Mouse (Mus musculus) bone marrow macrophage, adult 2 months (primary cell): ENCODE measurements around the gene Cdh13. TPM values are rescaled to one million over a fixed set of nuclear protein-coding genes. Genes with fewer than 3 reads are reported as not detected.

Experiments used
- H3K27ac ChIP-seq: 2 replicates; pipeline ENCODE4 v1.5.1; 2012; ENCODE audit warnings: low read depth, low read length; ENCODE audit not compliant: insufficient read depth
- H3K4me1 ChIP-seq: 2 replicates; pipeline ENCODE4 v1.6.1; 2012; ENCODE audit warnings: low read length; ENCODE audit not compliant: control insufficient read depth, insufficient read depth
- H3K4me3 ChIP-seq: 2 replicates; pipeline ENCODE4 v1.5.1; 2012; ENCODE audit warnings: mild to moderate bottlenecking, low read length, moderate library complexity; ENCODE audit not compliant: insufficient read depth
- CTCF ChIP-seq: IDR thresholded peaks from 2 replicates; pipeline ENCODE4 v1.5.1; 2012; ENCODE audit warnings: low read depth, mild to moderate bottlenecking, low read length, moderate library complexity
- POLR2A ChIP-seq: IDR thresholded peaks from 2 replicates; pipeline ENCODE4 v1.6.1; 2012; ENCODE audit warnings: mild to moderate bottlenecking, low read depth, low read length, borderline replicate concordance
- polyA plus RNA-seq: library from polyadenylated mRNA; stranded (reverse); fragments of >200 nt; gene quantifications from 2 replicates; pipeline ENCODE4 v1.2.4, GENCODE M21; 2012; ENCODE audit not compliant: missing spikeins, insufficient read depth, insufficient read length

Cdh13 gene
- polyA plus RNA-seq, 1 experiment: not detected

GRCm38 (mm10) chr8:118641799-118642198, 358.3 kb downstream of the Cdh13 start:
- H3K4me1 ChIP-seq: no peaks in the 10 kb centered on the region
- TF ChIP-seq POLR2A (no peak), CTCF (no peak)
- no peak overlapping the region for H3K27ac ChIP-seq
- no peak overlapping the region for H3K4me3 ChIP-seq

- TF ChIP-seq POLR2A: no peak
- TF ChIP-seq CTCF: no peak
Observed at GRCm38 (mm10) chr8:118648801-118649537, 365.4 kb downstream of the Cdh13 start.

GRCm38 (mm10) chr8:118649981-118650380, 366.4 kb downstream of the Cdh13 start:
- H3K4me1 ChIP-seq: no peaks in the 10 kb centered on the region
- no peak overlapping the region for H3K27ac ChIP-seq
- TF ChIP-seq CTCF (no peak), POLR2A (no peak)
- no peak overlapping the region for H3K4me3 ChIP-seq

More at GRCm38 (mm10) chr8:118648801-118649537, 365.4 kb downstream of the Cdh13 start:
- Histone ChIP-seq H3K4me3 (no peak overlapping the region), H3K27ac (no peak overlapping the region), H3K4me1 (no peaks in the 10 kb centered on the region)

GRCm38 (mm10) chr8:118662001-118662829, 378.7 kb downstream of the Cdh13 start:
- TF ChIP-seq CTCF (no peak), POLR2A (no peak)
- Histone ChIP-seq H3K4me1 (no peaks in the 10 kb centered on the region), H3K4me3 (no peak overlapping the region), H3K27ac (no peak overlapping the region)

- no peak for TF ChIP-seq POLR2A
- no peak for TF ChIP-seq CTCF
- Histone ChIP-seq H3K4me1 (no peaks in the 10 kb centered on the region), H3K27ac (no peak overlapping the region), H3K4me3 (no peak overlapping the region)
Observed at GRCm38 (mm10) chr8:118665081-118665480, 381.5 kb downstream of the Cdh13 start.

GRCm38 (mm10) chr8:118667736-118668135, 384.2 kb downstream of the Cdh13 start:
- Histone ChIP-seq H3K27ac (no peak overlapping the region), H3K4me1 (no peaks in the 10 kb centered on the region), H3K4me3 (no peak overlapping the region)
- TF ChIP-seq CTCF (no peak), POLR2A (no peak)

GRCm38 (mm10) chr8:118676233-118676632, 392.7 kb downstream of the Cdh13 start:
- Histone ChIP-seq H3K4me3 (no peak overlapping the region), H3K4me1 (no peaks in the 10 kb centered on the region), H3K27ac (no peak overlapping the region)
- no peak for TF ChIP-seq CTCF
- no peak for TF ChIP-seq POLR2A

DNA sequence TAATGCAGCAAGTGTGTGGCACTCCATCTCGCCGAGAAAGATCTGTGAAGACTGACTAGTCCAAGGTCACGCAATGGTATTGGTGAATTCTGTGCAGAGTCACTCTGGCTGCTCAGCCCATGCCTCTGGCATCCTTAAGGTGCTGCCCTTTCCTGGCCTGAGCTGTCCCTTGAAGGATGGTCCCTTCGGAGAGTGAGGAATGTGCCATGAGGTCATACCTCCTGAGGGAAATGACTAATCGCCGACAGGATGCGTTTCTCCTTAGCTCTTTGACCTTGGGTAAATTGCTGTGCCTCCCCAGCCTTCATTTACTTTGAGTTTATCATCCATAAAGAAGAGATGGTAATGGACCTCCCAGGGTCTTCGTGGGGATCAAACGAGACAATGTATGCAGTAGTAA, 395.8 kb downstream of the Cdh13 start:
- H3K4me1 ChIP-seq: no peaks in the 10 kb centered on the region
- TF ChIP-seq POLR2A (no peak), CTCF (no peak)
- no peak overlapping the region for H3K4me3 ChIP-seq
- no peak overlapping the region for H3K27ac ChIP-seq

DNA sequence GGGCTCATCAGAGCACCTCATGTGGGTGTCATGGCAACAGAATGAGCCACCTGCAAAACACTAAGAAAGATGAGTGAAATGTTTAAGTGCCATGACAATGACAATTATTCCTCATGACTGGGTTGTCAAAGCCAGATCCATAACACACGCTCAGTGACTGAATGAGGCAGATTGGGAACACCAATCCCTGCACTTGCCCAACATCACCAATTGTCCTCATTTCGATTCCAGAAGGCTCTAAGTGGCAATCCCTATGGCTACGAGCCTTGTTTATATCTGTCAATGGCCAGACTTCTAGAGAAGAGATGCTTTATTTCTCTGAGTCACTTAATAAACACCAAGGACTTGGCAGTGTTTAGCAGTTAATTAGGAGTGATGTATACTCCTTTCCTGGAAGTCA, 399.9 kb downstream of the Cdh13 start:
- H3K4me1 ChIP-seq: no peaks in the 10 kb centered on the region
- TF ChIP-seq POLR2A: no peak
- no peak for TF ChIP-seq CTCF
- no peak overlapping the region for H3K4me3 ChIP-seq
- no peak overlapping the region for H3K27ac ChIP-seq

- no peak overlapping the region for H3K4me3 ChIP-seq
- no peaks in the 10 kb centered on the region for H3K4me1 ChIP-seq
- no peak overlapping the region for H3K27ac ChIP-seq
- no peak for TF ChIP-seq CTCF
Observed at GRCm38 (mm10) chr8:118685863-118686262, 402.3 kb downstream of the Cdh13 start.
